Mouse (Mus musculus) kidney, postnatal 36 days (tissue): ENCODE measurements around the gene Strn4.

ENCODE experiments used
- DNase-seq, 2 experiments: peaks; one replicate each; pipeline ENCODE4 v3.0.0; 2021 to 2022; ENCODE audit warnings: mixed read lengths in 2 of 2

Gene Strn4

GRCm38 (mm10) chr7:16815351-16815941 is at the start of gene Strn4:
Gene Strn4 (plus strand): TSS chr7:16815889.
- DNase-seq, result peak in 1 of 2 experiments; percentile 28

DNA sequence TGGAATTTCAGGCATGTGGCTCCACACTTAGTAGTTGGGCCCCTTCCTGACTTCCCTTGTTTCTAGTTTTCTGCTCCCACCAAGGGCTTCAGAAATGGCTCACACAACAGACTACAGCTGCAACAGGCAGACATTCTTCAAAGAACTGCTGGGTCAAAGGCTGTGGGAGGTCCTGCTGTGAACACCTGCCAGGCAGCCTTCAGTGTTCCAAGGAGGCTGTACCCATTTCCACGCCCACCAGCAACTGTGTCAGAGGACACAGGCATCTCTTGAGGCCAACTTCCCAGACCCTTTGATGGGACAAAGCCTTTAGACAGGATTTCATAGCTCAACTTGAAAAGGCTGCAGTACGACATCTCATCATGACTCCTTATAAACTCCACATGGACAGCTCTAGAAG is 49.2 kb upstream of the Strn4 start:
- DNase-seq, result no peak

DNA sequence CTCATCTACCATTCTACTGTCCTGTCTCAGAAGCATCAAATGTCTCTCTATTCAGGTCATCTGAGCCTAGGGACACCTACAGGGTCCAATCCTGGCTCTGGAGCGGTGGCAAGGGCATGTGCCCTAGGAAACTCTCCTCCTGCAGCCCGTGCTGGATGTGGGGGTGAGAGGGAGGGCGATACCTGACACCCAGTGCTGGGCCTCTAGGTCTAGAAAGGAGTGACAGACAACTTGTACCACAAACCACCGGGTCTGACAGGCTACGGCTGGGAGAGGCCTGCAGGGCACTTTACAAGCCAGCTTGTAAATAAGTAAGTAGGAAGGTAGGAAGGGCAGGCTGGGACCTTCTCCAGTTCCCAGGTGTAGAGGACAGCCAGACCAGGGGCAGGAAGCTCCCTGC is 39.8 kb upstream of the Strn4 start:
- DNase-seq, result peak; percentile 43 to 56

GRCm38 (mm10) chr7:16780076-16780475 is 35.6 kb upstream of the Strn4 start:
- DNase-seq, result peak; percentile 60 to 78

DNA sequence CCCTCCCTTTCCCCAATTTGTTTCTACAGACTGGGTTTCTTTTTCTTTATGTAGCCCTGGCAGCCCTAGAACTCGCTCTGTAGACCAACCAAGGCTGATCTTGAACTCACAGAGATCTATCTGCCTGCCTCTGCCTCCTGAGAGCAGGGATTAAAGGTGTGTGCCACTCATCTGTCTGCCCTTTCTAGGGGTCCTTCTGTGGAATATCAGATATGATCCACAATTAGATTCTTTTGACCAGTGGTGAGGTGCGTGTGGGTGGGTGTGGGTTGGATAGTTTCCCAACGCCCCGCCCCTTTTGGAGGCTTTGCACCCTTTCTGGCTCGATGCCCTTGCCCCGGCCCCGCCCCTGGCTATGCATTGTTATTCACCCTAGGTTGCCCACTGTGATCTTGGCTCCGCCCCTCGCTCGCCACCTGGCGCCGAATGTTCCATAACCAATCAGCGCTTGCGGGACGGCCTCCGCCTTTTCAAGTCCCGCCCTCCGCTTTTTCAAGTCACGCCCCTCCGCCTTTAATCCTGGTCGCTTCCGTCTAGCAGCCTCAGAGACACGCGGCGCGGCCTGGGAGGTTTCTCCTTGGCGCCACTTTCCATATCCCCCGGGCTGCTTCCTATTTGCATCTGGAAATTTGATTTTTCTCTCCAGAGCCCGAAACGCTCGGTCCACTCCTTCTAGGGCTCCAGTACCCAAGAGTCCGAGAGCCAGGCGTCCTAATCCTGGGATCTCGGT is 34.7 kb upstream of the Strn4 start, which contains the start of gene Slc1a5:
Gene Slc1a5, plus strand, starts transcription at position 516 of the 730 bp plus-strand sequence.
- DNase-seq, result peak; percentile 93 to 95

GRCm38 (mm10) chr7:16781555-16781815 is 34.2 kb upstream of the Strn4 start:
- no peak for DNase-seq

- DNase-seq, result peak; percentile 19 to 48
Measured at GRCm38 (mm10) chr7:16781816-16782554, 33.7 kb upstream of the Strn4 start.

DNA sequence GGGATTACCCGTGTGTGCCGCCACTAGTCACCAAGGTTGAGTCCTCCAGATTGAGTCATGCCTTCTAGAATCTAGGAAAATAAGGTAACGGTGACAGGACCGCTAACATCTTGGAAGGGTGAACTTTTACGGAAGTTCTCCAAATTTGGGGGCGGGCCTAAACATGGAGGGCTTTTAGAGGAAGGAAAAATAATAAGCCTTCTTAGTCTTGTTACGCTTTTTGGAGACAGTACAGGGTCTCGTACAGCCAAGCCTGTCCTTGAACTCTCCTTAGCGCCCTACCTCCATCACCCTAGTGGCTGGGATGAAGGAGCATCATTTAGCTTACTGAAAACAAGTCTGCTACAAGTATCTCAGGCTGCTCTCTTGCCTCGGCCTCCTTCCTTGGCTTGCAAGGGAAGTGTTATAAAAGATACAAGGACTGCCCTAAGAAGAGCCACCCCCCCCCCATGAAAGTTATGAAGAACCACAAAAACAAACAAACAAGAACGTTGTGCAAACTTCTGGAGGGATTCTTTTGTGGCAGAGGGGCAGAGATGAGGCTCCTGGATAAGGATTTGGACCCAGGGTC is 33.0 kb upstream of the Strn4 start:
- DNase-seq, result peak in 1 of 2 experiments; percentile 11

DNA sequence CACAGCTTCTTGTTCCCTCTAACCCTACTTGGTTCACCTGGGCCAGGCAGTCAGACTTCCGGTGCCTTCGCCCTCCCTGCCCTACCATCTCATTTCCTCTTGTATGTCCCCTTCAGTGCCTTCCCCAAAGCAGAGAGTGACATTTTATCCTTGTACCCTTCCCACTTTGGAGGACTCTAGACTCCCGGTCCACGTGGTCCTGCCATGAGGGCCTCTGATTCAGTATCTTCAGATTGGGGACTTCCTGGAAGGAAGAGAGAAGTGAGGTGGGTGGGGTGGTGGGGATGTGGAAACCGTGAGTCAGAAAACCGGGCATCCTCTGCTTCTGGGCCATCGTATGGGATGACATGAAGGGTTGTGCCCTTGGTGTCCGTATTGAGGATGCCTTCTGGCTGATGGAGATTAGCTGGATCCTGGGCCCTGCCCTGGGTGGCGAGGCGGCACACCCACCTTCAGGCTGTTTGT is 32.4 kb upstream of the Strn4 start:
- peak; percentile 8 to 13 for DNase-seq

GRCm38 (mm10) chr7:16783758-16784415 is 31.8 kb upstream of the Strn4 start:
- peak; percentile 88 to 89 for DNase-seq

- peak; percentile 70 to 75 for DNase-seq
Measured at GRCm38 (mm10) chr7:16784498-16784976, 31.2 kb upstream of the Strn4 start.

DNA sequence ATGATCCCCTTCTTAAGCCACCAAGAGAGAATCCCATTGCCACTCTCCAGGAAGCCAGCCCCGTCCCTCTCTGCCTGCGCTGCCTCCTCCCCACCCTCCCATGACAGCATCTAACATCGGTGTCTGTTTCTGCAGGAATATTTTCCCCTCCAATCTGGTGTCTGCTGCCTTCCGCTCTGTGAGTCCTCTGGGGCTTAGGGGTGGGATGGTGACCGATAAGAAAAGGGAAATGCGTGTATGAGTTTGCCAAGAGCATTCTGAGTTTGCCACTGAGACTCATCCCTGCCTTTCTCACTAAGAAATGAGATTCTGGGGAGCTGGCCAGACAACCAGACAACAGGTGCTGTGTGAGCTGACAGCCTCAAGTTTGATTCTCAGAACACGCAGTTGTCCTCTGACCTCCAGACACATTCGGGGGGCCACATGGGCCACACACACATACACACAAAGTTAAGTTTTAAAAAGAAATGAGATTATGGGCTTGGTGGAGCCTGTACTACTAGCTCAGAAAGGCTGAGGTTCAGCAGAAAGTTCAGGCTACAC is 30.1 kb upstream of the Strn4 start:
- no peak for DNase-seq

GRCm38 (mm10) chr7:16792316-16792715 is 23.4 kb upstream of the Strn4 start:
- no peak for DNase-seq

DNA sequence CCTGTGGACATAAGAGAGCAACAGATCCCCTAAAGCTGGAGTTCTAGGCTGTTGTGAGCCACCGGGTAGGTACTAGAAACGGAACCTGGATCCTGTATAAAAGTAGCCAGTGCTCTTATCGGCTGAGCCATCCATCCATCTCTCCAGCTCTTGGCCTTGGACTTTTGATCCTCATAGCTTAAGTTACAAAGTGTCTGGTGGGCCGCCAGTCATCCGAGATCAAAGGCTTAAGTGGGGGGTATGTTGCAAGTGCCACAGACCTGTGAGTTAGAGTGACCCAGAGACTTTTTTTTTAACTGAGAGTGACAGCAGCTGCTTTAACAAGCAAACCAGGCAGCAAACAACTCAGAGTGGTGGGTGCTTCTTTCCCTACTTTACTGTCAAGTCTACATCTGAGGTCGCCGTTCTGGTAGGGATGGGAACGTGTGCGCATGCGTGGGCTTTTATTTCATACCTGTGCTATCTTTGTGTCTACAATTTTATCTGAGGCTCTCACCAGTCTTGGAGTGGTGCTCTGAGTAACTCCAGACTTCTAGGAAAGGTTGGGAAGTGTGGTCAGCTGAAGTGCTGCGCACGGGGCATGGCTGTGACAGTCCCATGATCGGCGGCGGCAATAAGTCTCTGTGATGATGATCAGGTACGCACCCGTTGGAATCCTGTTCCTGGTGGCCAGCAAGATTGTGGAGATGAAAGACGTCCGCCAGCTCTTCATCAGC is 22.5 kb upstream of the Strn4 start:
- no peak for DNase-seq

DNA sequence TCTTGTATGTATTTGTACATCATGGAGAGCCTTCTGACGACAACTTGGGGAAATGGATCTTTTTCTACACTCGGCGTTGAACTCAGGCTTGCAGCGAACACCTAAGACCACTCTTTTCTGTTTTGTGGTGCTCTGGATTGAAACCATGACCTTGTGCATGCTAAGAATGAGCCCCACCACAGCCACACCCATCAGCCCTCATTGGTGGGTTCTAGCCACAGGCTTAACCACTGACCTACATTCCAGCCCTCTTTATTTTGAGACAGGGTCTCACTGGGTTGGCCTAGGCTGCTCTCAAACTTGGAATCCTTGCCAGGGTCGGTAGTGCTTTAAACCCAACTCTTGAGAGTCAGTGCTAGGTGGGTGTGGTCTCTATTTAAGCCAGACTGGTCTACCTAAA is 20.8 kb upstream of the Strn4 start:
- DNase-seq, result no peak

GRCm38 (mm10) chr7:16804409-16805028 is 11.2 kb upstream of the Strn4 start:
- peak in 1 of 2 experiments; percentile 19 for DNase-seq

DNA sequence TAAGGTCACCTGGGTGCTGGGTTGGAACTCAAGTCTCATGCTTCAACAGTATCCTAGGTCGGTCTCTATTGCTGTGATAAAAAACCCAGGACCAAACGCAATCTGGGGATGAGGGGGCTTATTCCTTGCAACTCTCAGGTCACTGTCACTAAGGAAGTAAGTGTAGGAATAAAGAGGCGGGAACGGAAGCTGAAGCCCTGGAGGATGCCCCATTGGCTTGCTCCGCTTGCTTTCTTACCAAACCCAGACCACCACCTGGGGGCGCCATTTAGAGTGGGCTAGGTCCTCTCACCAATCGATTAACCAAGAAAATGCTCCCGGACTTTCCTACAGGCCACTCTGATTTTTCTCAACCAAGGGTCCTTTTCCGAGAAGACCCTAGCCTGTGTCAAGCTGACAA is 7.8 kb upstream of the Strn4 start:
- peak in 1 of 2 experiments; percentile 64 for DNase-seq

GRCm38 (mm10) chr7:16808647-16809046 is 7.0 kb upstream of the Strn4 start:
- DNase-seq, result no peak

- DNase-seq, result peak; percentile 63 to 84
Measured at GRCm38 (mm10) chr7:16809739-16810138, 6.0 kb upstream of the Strn4 start.

- DNase-seq, result no peak
Measured at GRCm38 (mm10) chr7:16810399-16810919, 5.2 kb upstream of the Strn4 start.
